Mouse (Mus musculus): ENCODE results near the gene Kifc3.

GRCm38 (mm10) chr8:95191497-95192175 lies 11.0 kb downstream of the Kifc3 start:
- no peak for TF ChIP-seq POLR2A (IDR thresholded peaks at IDR 0.05; ENCODE audit: borderline replicate concordance, extremely low read depth, insufficient read depth, insufficient read length, poor library complexity, severe bottlenecking)
- no peak for TF ChIP-seq CTCF (IDR thresholded peaks at IDR 0.05; ENCODE audit: borderline replicate concordance, extremely low read depth, insufficient read depth, insufficient read length)
